Mouse (Mus musculus) layer of hippocampus, adult 18-20 months (tissue): ENCODE results near the gene Gdf1. TPM values are rescaled to one million over a fixed set of nuclear protein-coding genes. Genes with fewer than 3 reads are reported as not detected.

ENCODE experiments used
- DNase-seq, 2 experiments: peaks; one replicate each; pipeline ENCODE4 v3.0.0; 2022; ENCODE audit warnings: low spot score in 2 of 2
- total RNA-seq, 2 experiments: library from RNA; stranded (reverse); gene quantifications; 2 replicates each; pipeline ENCODE4 v1.2.3; 2021

Gene Gdf1
- total RNA-seq, 2 experiments from 2014 or later: 15.1 to 18.2 TPM

DNA sequence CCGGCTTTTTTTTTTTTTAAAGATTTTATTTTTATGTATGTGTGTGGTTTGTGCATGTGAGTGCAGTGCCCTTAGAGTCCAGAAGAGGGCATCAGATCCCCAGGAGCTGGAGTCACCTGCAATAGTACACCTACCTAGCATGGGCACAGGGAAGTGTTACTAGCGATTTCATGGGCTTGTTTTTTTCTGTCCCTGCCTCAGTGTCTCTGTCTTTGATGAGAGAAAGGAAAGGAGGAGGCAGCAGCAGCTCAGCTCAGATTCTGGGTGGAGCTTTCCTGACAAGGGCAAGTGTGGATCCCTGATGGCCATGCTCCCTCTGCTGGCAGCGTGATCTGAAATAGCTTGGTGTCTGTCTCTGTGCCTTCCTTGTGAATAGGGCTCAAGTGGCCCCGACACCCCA, 31.2 kb downstream of the Gdf1 start:
- no peak for DNase-seq

DNA sequence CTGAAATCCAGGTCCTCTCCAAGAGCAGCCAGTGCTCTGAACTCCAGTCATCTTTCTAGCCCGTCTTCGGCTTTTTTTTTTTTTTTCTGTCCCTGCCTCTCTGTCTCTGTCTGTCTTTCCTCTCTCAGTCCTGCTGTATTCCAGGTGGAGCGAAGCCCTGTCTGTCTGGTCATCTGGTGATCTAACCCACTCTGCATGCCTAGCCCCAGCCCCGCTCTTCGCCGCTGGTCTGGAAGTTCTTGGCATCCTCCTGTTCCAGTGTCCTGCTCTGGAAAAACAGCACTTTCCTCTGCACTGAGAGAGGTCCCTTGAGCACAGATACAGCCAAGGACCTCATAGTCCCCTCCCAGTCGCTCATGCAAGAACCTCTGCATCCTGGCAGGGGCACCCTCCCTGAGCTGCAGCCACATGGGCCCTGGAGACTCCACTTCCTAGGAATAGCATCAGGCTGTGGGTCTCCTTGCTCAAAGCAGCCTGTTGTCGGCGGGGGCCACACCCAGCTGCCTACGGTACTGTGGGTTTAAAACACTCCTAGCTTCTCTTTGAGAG, 31.9 kb downstream of the Gdf1 start:
- DNase-seq: no peak

DNA sequence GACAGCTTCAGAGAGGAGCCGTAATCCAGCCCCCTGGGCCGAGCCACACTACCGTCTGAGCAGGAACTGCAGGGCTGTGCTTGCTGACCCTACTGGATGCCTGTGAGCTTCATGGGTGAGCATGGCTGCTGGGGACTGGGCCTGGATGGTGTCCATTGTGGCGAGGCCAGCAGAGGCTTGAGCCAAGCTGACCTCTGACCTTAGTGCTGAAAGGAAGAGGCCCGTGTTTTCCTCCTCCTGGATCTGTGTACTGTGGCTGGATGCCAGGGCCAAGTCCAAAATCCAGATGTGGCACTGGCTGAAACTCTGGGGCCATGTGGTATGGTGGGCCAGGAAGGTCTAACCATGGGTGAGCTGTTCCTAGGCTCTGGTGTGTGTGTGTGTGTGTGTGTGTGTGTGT, 34.4 kb downstream of the Gdf1 start:
- no peak for DNase-seq

DNA sequence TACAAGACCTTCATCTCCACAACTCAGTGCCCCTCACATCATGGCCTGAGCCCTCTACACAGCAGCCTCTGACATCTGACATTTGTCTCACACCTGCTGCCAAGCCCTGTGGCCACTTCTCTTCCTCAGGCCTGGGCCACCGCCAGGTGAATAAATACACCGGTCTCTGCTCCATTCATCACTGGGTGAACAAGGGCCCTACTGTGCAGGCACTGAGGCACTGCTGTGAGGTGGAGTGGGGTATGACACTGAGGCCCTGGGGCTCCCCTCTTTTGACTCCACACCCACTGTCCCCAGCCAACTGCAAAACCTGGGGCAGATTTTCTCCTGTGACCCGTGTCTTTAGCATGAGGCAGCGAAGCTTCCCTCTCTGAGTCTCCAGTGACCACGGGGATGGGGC, 37.0 kb downstream of the Gdf1 start:
- DNase-seq: no peak

DNA sequence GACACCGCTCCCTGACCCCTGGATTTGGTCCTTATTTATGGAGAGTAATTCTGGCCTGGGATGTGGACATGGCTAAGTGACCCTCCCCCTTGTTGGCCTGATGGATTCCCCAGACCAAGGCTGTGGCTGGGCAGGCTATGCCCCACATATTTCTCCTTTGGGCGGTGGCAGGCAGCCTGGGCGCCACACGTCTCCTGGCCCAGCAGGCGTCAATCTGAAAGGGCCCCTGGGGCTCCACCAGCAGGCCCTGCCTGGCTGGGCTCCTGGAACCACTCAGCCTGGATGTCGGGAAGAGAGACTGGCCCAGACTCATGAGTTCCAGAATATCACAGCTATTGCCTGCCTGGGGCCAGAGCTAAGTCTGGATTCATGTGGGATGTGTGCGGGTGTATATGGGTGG, 40.9 kb downstream of the Gdf1 start:
- no peak for DNase-seq

DNA sequence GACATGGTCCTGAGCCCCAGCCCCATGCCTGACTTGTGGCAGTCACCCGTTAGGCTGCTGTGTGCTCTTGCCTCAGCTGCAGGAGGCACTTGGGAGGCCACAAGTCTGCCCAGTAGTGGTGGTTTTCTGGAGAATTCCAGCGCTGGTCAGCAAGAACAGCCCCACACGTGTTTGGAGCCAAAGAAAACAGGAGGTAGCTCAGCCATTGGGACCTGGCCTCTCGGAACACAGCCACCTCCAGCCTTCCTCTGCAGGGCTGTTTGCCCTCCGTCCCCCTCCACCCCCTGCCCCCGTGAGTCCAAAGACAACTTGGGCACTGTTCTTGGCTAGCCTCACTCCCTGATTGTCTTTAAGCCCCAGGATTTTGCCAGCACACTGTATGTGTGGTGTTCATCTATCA, 42.3 kb downstream of the Gdf1 start:
- no peak for DNase-seq

DNA sequence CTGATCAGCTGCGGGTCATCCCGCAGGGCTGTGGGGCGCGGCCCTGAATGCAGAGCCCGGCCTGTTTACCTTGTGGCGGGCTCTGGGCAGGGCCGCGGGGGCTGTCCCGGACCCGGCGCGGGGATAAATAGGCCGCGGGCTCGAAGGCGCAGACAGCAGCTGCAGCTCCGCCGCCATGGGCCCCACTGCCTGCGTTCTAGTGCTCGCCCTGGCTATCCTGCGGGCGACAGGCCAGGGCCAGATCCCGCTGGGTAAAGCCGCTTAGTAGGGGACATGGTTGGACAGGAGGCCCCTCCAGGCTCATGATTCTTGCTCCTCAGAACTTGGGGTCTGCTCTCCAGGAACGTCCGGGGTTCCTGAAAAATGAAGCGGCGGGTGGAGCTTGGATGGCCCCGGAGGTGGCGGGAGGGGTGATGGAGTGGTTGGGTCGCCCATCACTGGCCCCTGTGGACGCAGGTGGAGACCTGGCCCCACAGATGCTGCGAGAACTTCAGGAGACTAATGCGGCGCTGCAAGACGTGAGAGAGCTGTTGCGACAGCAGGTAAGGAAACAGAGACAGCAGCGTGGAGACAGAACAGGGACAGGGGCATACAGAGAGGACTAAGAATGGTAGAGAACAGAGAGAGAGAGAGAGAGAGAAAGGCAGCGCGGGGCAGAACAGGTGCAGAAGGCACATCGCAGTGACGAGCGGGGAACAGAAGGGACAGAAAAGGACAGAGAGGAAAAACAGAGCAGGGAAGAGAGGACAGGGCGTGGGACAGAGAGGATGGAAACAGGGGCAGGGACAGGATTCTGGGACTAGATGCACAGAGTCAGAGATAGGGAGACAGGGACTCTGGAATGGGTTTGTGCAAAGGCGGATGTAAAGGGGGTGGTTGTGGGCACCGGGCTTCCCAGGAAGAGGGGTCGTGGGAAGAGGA, 44.0 kb downstream of the Gdf1 start, which contains the start of gene Comp:
Gene Comp (plus strand): TSS at position 162 of the 921 bp plus-strand sequence.
- DNase-seq: no peak

DNA sequence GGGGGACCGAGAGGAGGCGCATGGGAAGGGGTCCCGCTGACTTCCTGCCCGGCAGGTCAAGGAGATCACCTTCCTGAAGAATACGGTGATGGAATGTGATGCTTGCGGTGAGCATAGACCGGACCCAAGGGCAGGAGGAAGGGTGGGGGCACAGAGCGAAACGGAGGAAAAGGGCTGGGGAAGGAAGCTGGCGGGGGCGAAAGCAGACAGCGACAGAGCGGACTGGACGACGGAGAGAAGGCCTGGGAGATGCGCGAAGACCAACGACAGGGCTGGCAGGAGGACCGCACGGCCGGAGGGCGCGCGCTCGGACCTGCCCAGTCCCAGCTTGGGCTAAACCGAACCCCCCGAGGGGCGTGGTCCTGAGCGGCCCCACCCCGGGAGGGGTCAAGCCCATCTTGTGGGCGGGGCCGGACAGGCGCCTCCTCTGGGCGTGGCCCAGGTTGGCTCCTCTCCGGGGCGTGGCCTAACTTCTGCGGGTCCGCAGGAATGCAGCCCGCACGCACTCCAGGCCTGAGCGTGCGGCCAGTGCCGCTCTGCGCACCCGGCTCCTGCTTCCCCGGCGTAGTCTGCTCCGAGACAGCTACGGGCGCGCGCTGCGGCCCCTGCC, 44.8 kb downstream of the Gdf1 start:
- peak in 1 of 2 experiments; percentile 34 for DNase-seq

DNA sequence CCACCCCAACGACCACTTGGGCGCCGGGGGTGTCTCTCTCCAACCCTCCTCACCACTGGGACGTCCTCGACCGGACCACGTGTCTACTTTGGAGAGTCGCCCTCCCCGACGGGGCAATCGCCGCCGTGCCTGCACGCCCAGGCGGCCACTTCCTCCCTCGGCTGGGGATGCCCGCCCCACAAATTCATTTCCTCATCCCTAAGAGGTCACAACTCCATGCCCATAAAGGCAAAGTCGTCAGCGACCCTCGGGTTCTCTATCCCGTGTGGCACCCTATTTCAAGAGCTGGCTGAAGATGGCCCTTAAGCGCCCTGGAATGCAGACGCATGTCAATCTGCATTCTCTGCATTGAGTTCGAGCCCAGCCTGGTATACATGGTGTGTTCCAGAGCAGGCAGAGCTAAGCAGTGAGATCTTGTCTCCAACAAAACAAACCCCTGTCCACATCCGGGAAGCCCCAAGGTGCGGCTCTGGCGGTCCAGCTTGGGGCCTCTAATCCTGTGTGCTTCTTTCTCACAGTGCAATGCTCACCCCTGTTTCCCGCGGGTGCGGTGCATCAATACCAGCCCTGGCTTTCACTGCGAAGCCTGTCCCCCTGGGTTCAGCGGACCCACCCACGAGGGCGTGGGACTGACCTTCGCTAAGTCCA, 45.7 kb downstream of the Gdf1 start:
- no peak for DNase-seq

DNA sequence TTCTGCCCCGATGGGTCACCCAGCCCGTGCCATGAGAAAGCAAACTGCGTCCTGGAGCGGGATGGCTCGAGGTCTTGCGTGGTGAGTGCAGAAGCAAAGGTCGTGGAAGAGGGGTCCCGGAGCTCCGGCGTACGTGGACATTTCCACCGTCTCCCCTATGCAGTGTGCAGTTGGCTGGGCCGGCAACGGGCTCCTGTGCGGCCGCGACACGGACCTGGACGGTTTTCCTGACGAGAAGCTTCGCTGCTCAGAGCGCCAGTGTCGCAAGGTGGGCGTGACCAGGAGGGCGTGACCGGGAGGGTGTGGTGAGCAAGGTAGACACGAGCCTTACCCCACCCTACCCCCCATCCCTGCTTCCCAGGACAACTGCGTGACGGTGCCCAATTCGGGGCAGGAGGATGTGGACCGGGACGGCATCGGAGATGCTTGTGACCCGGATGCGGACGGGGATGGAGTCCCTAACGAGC, 46.7 kb downstream of the Gdf1 start:
- no peak for DNase-seq

DNA sequence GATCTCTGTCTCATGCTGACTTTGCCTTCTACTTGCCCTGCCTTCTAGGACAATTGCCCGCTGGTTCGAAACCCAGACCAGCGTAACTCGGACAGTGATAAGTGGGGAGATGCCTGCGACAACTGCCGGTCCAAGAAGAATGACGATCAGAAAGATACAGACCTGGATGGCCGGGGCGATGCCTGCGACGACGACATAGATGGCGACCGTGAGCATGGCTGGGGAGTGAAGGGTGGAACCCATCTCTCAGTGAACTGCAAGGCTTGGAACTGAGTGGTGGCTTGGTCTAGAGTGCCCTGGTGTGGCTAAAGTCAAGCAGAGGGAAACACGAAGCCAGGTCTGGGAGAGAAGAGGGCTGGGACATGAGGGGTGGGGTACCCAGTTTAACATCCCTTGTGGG, 47.4 kb downstream of the Gdf1 start:
- no peak for DNase-seq

DNA sequence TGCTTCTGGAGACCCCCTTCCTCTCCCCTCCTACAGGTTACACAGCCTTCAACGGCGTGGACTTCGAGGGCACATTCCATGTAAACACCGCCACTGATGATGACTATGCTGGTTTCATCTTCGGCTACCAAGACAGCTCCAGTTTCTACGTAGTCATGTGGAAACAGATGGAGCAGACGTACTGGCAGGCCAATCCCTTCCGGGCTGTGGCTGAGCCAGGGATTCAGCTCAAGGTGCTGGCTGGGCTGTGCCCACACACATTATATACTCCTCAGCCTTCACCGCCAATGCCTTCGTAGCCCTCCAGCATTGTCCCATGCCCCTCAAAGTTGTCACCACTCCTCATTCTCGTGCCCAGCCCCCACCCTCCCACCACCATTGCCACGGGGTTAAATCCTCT, 50.5 kb downstream of the Gdf1 start:
- DNase-seq: peak in 1 of 2 experiments; percentile 42

Other genes with a start within 250 kb of the Gdf1 start
- 100 to 1,000 TPM in 1 of 2 experiments, 10 to 100 TPM in 1; 89.6 to 104 TPM for gene Hapln4, start 246.4 kb upstream of the Gdf1 start, total RNA-seq
- gene Ncan, start 208.9 kb upstream of the Gdf1 start, total RNA-seq: 100 to 1,000 TPM; 122 to 124 TPM
- gene Nr2c2ap, start 198.5 kb upstream of the Gdf1 start, total RNA-seq: 10 to 100 TPM; 28.1 to 30.1 TPM
- 10 to 100 TPM; 16.0 to 16.4 TPM for gene Rfxank, start 190.7 kb upstream of the Gdf1 start, total RNA-seq
- 10 to 100 TPM; 45.3 to 47.7 TPM for gene Borcs8, start 190.3 kb upstream of the Gdf1 start, total RNA-seq
- under 1 TPM; 0.28 to 0.57 TPM for gene Mef2b, start 190.1 kb upstream of the Gdf1 start, total RNA-seq
- 10 to 100 TPM; 49.9 to 50.3 TPM for gene Tmem161a, start 157.5 kb upstream of the Gdf1 start, total RNA-seq
- gene Slc25a42, start 117.5 kb upstream of the Gdf1 start, total RNA-seq: 10 to 100 TPM; 39.3 to 41.8 TPM
- 100 to 1,000 TPM; 112 to 123 TPM for gene Sugp2, start 95.6 kb upstream of the Gdf1 start, total RNA-seq
- 10 to 100 TPM; 41.2 to 41.4 TPM for gene Armc6, start 95.4 kb upstream of the Gdf1 start, total RNA-seq
- 10 to 100 TPM; 71.9 to 76.0 TPM for gene Homer3, start 47.0 kb upstream of the Gdf1 start, total RNA-seq
- gene Ddx49, start 27.3 kb upstream of the Gdf1 start, total RNA-seq: 10 to 100 TPM; 36.3 to 49.0 TPM
- 100 to 1,000 TPM; 125 to 149 TPM for gene Cope, start 27.3 kb upstream of the Gdf1 start, total RNA-seq
- gene Cers1, start 14.0 kb upstream of the Gdf1 start, total RNA-seq: 100 to 1,000 TPM; 112 to 116 TPM
- 10 to 100 TPM; 74.5 to 75.6 TPM for gene Upf1, start 23.5 kb downstream of the Gdf1 start, total RNA-seq
- gene Comp, start 43.7 kb downstream of the Gdf1 start, total RNA-seq: under 1 TPM; 0.13 to 0.42 TPM
- gene Crtc1, start 109.8 kb downstream of the Gdf1 start, total RNA-seq: 100 to 1,000 TPM; 193 to 199 TPM
- 10 to 100 TPM; 54.1 to 62.0 TPM for gene Klhl26, start 147.2 kb downstream of the Gdf1 start, total RNA-seq
- 100 to 1,000 TPM; 326 to 327 TPM for gene Tmem59l, start 157.5 kb downstream of the Gdf1 start, total RNA-seq
- gene Crlf1, start 163.3 kb downstream of the Gdf1 start, total RNA-seq: 10 to 100 TPM; 33.1 to 38.2 TPM
- 100 to 1,000 TPM in 1 of 2 experiments, 10 to 100 TPM in 1; 96.5 to 104 TPM for gene Rex1bd, start 176.9 kb downstream of the Gdf1 start, total RNA-seq
- 1,000 to 10,000 TPM; 1,062 to 1,079 TPM for gene Uba52, start 181.0 kb downstream of the Gdf1 start, total RNA-seq
- gene Fkbp8, start 197.9 kb downstream of the Gdf1 start, total RNA-seq: 100 to 1,000 TPM; 450 to 467 TPM
- 10 to 100 TPM; 40.6 to 45.6 TPM for gene Kxd1, start 198.1 kb downstream of the Gdf1 start, total RNA-seq
- 10 to 100 TPM; 18.9 to 21.8 TPM for gene Ell, start 209.6 kb downstream of the Gdf1 start, total RNA-seq